In genomic region chr4:118465697-118466163, GRCm38 (mm10) we compare ENCODE assay signal across 12 mouse cellular contexts. TPM values are rescaled to one million over a fixed set of nuclear protein-coding genes. Genes with fewer than 3 reads are reported as not detected.
DNase-seq lines count a peak whose midpoint lies in the region; ATAC-seq lines count a peak whose summit lies in the region.
"Had no signal": no experiment of that assay in that cellular context is flagged by ENCODE, and none has a peak within 500 bp of the region (broad histone marks: within the 10 kb centered on the region; RNA-seq: fewer than 3 reads in every experiment).

No protein-coding gene starts in this region.

- H3K27me3 ChIP-seq in kidney, embryonic 15.5 days, result no peaks in the 10 kb centered on the region
- H3K27me3 ChIP-seq: limb, embryonic 15.5 days; neural tube, embryonic 13.5 days had no signal

- peak; percentile 24 for DNase-seq in kidney, adult 11 months
- no peak for DNase-seq in kidney, adult 8-10 months
- DNase-seq in heart, adult 9 months (ENCODE audit: low spot score in 2 of 2), result peak; percentile 30 to 37
- peak; percentile 12 for DNase-seq in retina, embryonic 14.5 days (ENCODE audit: low spot score)
- DNase-seq in left cerebral cortex, adult 18-20 months (ENCODE audit: low spot score in 2 of 2), result no peak
- no peak for DNase-seq in layer of hippocampus, adult 8-10 months (ENCODE audit: low spot score in 2 of 2)
- DNase-seq in right cerebral cortex, postnatal 4 days, result no peak

- H3K27ac ChIP-seq in kidney, embryonic 15.5 days, result peak overlapping the region; percentile 51; the same call in 1 of the 2 replicates
- H3K27ac ChIP-seq: limb, embryonic 15.5 days; neural tube, embryonic 13.5 days had no signal

- peaks cover 10% of the 10 kb centered on the region for H3K4me1 ChIP-seq in kidney, embryonic 15.5 days

- WGBS in kidney, embryonic 15.5 days, result 3% methylated on average over 11 of the region's 11 CpGs

- ATAC-seq in kidney, embryonic 15.5 days (replicated peaks; ENCODE audit: low FRiP score), result peak; percentile 84

- peak overlapping the region; percentile 45 for H3K4me2 ChIP-seq in kidney, embryonic 15.5 days
- H3K4me2 ChIP-seq: limb, embryonic 15.5 days; neural tube, embryonic 13.5 days had no signal

- no peaks in the 10 kb centered on the region for H3K36me3 ChIP-seq in kidney, embryonic 15.5 days
- H3K36me3 ChIP-seq: limb, embryonic 15.5 days; neural tube, embryonic 13.5 days had no signal

- no peak overlapping the region for H3K9ac ChIP-seq in kidney, embryonic 15.5 days
- H3K9ac ChIP-seq: limb, embryonic 15.5 days; neural tube, embryonic 13.5 days had no signal

- no peaks in the 10 kb centered on the region for H3K9me3 ChIP-seq in kidney, embryonic 15.5 days (replicated peaks)
- H3K9me3 ChIP-seq: limb, embryonic 15.5 days; neural tube, embryonic 13.5 days had no signal

- peak overlapping the region; percentile 16; the same call in 1 of the 2 replicates for H3K4me3 ChIP-seq in kidney, embryonic 15.5 days (replicated peaks)
- H3K4me3 ChIP-seq: limb, embryonic 15.5 days; neural tube, embryonic 13.5 days had no signal

RNA-seq across cellular contexts. Expression of gene Mpl, which starts 8.4 kb away (rescaled TPM):
- polyA plus RNA-seq in kidney, embryonic 15.5 days (2015; fragmentation: Nextera tagmentation; extraction: Ambion mirVana), result 0.32 and 0.40 TPM in 2 replicates
- under 1 TPM; 0.51 to 0.91 TPM for total RNA-seq in left cerebral cortex, adult 18-20 months (2021)
- total RNA-seq in layer of hippocampus, adult 8-10 months (2022), result under 1 TPM in 1 of 4 experiments, not detected in 3; 0.21 TPM
- total RNA-seq: CH12.LX had no signal
- polyA plus RNA-seq: testis, adult 2 months had no signal

RNA-seq across cellular contexts. Expression of gene Tie1, which starts 24.1 kb away (rescaled TPM):
- 48.1 and 53.8 TPM in 2 replicates for polyA plus RNA-seq in kidney, embryonic 15.5 days (2015; fragmentation: Nextera tagmentation; extraction: Ambion mirVana)
- 1 to 10 TPM; 7.3 to 7.7 TPM for total RNA-seq in left cerebral cortex, adult 18-20 months (2021)
- total RNA-seq in layer of hippocampus, adult 8-10 months (2022), result 1 to 10 TPM; 6.7 to 7.5 (median 7.3) TPM
- total RNA-seq: CH12.LX had no signal

RNA-seq across cellular contexts. Expression of gene Cdc20, which starts 28.6 kb away (rescaled TPM):
- polyA plus RNA-seq in kidney, embryonic 15.5 days (2015; fragmentation: Nextera tagmentation; extraction: Ambion mirVana), result 255 and 275 TPM in 2 replicates
- total RNA-seq in left cerebral cortex, adult 18-20 months (2021), result 1 to 10 TPM in 1 of 2 experiments, under 1 TPM in 1; 0.89 to 1.3 TPM
- 1 to 10 TPM in 1 of 4 experiments, under 1 TPM in 3; 0.29 to 1.4 (median 0.57) TPM for total RNA-seq in layer of hippocampus, adult 8-10 months (2022)

RNA-seq across cellular contexts. Expression of gene Elovl1, which starts 37.8 kb away (rescaled TPM):
- polyA plus RNA-seq in kidney, embryonic 15.5 days (2015; fragmentation: Nextera tagmentation; extraction: Ambion mirVana), result 93.5 and 104 TPM in 2 replicates
- total RNA-seq in left cerebral cortex, adult 18-20 months (2021), result 10 to 100 TPM; 18.3 to 19.2 TPM
- total RNA-seq in layer of hippocampus, adult 8-10 months (2022), result 10 to 100 TPM; 25.4 to 28.1 (median 27.1) TPM

RNA-seq across cellular contexts. Expression of gene Med8, which starts 56.6 kb away (rescaled TPM):
- 100 and 101 TPM in 2 replicates for polyA plus RNA-seq in kidney, embryonic 15.5 days (2015; fragmentation: Nextera tagmentation; extraction: Ambion mirVana)
- total RNA-seq in left cerebral cortex, adult 18-20 months (2021), result 10 to 100 TPM; 53.8 to 60.7 TPM
- total RNA-seq in layer of hippocampus, adult 8-10 months (2022), result 10 to 100 TPM; 54.8 to 59.6 (median 56.1) TPM

Comparison
In these comparisons a context has a peak if more than half of its experiments do, and no peak if none do; other contexts are left out.
1. DNase-seq: peak in kidney, adult 11 months (single experiment), heart, adult 9 months (2 of 2) and retina, embryonic 14.5 days (single experiment); none in kidney, adult 8-10 months (0 of 2), left cerebral cortex, adult 18-20 months (0 of 2), layer of hippocampus, adult 8-10 months (0 of 2) and right cerebral cortex, postnatal 4 days (single experiment).